Mouse (Mus musculus) brown adipose tissue, adult 24 weeks (tissue): ENCODE data around the gene Tcea3. TPM values are rescaled to one million over a fixed set of nuclear protein-coding genes. Genes with fewer than 3 reads are reported as not detected.

Experiments used
- H3K27ac ChIP-seq: fragments of 200-500 bp; replicated peaks from 2 replicates; pipeline ENCODE4 v1.5.1; 2012; ENCODE audit warnings: low read depth, mild to moderate bottlenecking, low read length
- H3K4me1 ChIP-seq: fragments of 200-500 bp; 2 replicates; pipeline ENCODE4 v1.6.1; 2012; ENCODE audit warnings: low read length, mixed read lengths; ENCODE audit not compliant: control insufficient read depth, insufficient read depth, insufficient read length
- H3K4me3 ChIP-seq: fragments of 200-500 bp; 2 replicates; pipeline ENCODE4 v1.5.1; 2012; ENCODE audit warnings: low read depth, mild to moderate bottlenecking, low read length, moderate library complexity; ENCODE audit not compliant: insufficient read depth
- polyA plus RNA-seq: library from polyadenylated mRNA; stranded (reverse); fragments of >200 nt; gene quantifications from 2 replicates; pipeline ENCODE4 v1.2.4, GENCODE M21; 2012; ENCODE audit not compliant: missing spikeins, insufficient read depth, insufficient read length

Tcea3 gene
- polyA plus RNA-seq: 10.3 and 11.6 TPM in 2 replicates

DNA sequence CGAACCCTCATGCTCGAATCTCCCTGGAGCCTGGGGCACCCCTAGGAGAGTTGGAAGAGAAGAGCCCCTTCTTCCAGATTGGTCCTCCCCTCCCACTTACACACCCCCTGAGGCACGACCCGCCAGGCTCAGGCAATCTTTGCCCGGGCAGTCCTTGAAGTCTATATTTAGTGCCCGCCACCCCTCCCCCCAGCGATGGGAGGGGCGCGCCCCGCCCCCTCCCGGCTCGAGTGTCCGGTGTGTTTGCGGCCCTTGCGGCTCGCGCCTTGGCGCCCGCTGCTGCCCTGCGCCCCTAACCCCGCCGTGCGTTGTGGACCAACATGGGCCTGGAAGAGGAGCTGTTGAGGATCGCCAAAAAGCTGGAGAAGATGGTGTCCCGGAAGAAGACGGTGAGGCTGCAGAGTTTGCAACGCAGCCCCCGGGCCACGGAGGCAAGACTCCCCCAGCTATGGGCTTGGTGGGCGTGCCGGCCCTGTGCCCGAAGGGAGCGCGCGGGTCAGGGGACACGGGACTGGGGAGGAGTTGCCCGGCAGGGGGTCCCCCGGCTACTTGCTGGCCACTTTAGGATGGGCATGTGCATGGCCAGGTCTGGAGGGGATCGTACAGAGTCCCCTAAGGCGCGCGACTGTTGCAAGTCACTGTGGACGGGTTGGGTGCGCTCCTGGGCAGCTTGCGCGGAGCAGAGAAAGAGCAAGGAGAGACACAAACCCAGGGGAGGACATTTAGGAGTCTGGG, at the start of gene Tcea3:
TSS of gene Tcea3 (plus strand) at position 1 of the 735 bp plus-strand sequence.
- H3K4me3 ChIP-seq: peak within 1 kb of the TSS; percentile 56
- no peak within 1 kb of the TSS for H3K27ac ChIP-seq
- peaks cover 3% of the 10 kb centered on the region; the same call in 1 of the 2 replicates for H3K4me1 ChIP-seq

DNA sequence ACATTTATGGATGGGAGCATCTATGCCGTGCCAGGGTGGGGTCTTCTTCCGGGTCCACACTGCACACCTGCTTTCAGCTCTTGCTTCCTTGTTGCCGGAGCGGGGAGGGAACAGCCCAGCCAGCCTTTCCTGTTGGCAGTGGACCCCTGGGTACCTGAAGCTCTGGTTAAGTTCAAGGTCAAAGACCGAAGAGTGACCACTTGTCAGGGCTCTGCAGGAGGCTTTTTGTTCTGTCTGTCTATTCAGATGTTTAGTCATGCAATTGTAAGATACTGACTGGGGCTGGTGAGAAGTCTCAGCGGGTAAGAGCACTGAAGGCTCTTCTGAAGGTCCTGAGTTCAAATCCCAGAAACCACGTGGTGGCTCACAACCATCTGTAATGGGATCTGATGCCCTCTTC, 48.7 kb upstream of the Tcea3 start:
- H3K4me3 ChIP-seq: no peak overlapping the region
- H3K27ac ChIP-seq: no peak overlapping the region
- H3K4me1 ChIP-seq: no peaks in the 10 kb centered on the region

DNA sequence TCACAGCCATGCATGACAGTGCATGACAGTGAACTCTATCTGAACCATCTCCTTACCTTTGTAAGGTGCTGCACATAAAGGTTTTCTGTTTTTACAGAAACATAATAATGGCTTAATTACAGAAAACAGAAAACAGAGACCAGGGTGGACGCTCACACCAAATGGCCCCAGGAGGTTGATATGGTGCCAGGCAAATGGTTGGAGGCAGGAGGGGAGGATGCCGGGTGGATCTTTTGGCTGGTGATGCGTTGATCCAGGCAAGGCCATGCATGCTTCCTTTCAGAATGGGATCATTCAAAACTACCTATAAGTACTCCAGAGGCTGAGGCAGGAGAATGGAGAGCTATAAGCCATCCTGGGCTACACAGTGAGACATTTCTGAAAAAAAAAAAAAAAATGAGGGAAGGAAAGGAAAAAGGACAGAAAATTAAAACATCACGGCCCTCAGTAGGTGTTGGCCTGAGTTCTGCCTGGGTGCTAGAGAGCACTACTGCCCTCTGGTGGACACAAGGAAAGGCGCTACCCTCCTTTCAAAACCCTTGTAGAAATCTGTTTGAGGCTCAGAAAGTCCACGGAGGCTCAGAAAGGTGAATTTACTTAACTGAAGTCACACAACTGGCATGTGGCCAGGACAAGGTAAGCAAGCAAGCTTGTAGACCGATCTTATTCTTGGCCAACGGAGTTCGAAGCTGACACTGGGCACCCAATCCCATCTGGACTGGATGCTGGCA, 47.8 kb upstream of the Tcea3 start:
- no peaks in the 10 kb centered on the region for H3K4me1 ChIP-seq

DNA sequence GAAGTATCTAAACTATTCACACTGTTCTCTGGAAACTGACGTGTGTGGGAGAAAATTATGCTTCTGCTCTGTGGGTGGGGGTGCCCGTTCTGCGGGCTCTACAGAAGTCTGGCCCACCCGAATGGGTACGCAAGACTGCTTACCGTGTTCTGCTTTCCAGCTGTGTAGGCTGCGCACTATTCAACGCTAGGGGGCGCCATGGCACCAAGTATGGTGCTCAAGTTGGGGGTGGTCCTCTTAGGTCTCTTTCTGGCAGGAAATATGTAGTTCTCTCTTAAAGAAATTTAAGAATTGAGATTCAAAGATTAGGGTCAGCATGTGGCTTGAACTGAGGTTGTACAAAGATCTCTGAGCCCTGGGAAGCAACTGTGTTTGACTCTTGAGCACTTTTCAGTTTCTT, 45.0 kb upstream of the Tcea3 start:
- H3K4me1 ChIP-seq: no peaks in the 10 kb centered on the region
- H3K4me3 ChIP-seq: no peak overlapping the region
- no peak overlapping the region for H3K27ac ChIP-seq

More for the DNA sequence above, 47.8 kb upstream of the Tcea3 start:
- Histone ChIP-seq H3K4me3 (no peak overlapping the region), H3K27ac (no peak overlapping the region)

DNA sequence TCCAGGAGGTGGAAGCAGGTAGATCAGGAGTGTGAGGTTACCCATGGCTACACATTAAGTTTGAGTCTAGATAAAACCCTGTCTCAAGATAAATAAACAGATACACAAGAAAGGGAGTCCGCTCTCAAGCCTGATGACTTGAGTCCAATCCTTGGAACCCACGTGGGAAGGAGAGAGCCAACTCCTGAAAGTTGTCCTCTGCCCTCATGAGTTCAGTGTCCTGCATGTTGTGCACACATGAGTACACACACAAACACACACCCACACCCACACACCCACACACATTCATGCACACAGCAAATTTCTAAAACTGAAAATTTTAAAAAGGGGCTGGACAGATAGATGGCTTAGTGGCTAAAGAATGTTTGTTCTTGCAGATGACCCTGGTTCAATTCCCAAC, 42.8 kb upstream of the Tcea3 start:
- H3K4me1 ChIP-seq: no peaks in the 10 kb centered on the region
- H3K4me3 ChIP-seq: no peak overlapping the region
- no peak overlapping the region for H3K27ac ChIP-seq

DNA sequence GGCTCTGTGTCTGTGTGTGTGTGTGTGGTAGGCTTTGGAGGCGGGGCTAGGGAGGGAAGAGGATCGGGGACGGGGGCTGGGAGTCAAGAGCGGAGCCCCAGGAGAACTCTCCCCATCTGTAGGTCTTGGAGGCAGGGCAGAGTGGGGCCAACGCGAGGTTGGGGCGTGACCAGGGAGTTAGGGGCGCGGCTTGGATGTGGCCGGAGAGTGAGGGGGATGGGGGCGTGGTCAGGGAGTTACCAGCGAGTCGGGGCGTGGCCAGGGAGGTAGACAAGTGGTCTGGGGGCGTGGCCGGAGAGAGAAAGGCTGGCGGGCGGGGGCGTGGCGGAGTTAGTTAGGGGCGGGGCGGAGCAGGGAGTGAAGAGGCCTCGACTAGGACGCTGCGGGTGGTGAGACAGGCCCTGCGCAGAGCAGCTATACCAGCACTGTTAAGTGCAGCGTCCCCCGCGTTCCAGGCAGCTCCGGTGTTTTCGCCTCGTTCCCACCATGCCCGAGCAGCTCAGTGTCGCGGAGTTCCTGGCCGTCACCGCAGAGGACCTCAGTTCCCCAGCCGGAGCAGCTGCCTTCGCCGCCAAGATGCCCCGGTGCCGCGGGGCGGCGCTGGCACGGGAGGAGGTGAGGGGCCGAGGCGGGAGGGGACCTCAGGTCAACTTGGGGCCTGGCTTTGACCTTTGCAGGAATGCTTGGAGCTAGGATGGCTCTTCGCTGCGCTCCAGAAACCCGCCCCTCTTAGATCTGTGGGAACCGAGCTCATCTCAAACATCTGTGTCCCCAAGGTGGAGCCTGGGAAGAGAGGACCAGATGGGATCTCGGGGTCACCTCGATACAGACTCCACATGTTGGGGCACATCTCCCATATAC, 41.3 kb upstream of the Tcea3 start, which contains the start of gene Asap3:
TSS of gene Asap3 (plus strand) at position 333 of the 861 bp plus-strand sequence.
- peak within 1 kb of the TSS; percentile 58 for H3K4me3 ChIP-seq
- H3K4me1 ChIP-seq: no peaks in the 10 kb centered on the region
- H3K27ac ChIP-seq: peak within 1 kb of the TSS; percentile 1; the same call in 1 of the 2 replicates

DNA sequence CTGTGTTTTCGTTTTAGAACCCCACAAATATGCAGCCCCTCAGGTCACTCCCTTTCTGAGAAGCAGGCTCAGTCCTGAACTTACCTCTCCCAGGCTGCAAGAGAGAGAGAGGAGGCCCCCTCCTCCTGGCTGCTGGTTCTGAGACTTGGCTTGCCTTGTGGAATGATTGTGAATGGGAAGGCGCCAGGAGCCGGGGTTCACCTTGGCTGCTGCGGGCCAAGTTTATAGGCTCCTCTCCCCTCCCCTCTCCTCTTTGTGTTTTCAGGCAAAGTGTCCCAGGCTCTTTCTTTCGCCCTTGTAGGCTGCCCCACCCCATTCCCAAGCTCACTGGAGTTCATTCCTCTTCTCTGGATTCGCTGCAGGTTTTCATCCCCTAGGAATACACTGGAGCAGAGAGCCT, 40.6 kb upstream of the Tcea3 start:
- Histone ChIP-seq H3K27ac (peak overlapping the region; percentile 1; the same call in 1 of the 2 replicates), H3K4me3 (peak overlapping the region; percentile 58), H3K4me1 (no peaks in the 10 kb centered on the region)

DNA sequence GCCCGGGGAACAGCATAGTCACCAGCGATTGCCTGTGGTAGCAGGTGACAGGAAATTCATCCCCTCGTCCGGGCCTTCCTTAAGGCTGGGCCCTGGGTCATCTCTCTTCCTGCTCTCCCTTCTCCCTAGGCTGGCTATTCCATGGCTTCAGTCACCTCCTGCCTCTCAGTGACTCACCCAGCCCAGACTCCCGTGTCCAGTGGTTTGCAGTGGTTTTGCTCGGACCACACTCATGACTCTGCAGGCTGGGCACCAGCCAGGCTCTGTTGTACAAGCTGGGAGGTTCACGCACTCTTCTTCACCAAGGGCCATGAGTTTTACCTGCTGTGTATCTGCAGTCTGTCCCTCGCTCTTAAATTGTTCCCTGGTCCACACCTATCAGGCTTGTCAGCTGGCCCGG, 36.6 kb upstream of the Tcea3 start:
- no peak overlapping the region for H3K27ac ChIP-seq
- H3K4me1 ChIP-seq: no peaks in the 10 kb centered on the region
- no peak overlapping the region for H3K4me3 ChIP-seq

DNA sequence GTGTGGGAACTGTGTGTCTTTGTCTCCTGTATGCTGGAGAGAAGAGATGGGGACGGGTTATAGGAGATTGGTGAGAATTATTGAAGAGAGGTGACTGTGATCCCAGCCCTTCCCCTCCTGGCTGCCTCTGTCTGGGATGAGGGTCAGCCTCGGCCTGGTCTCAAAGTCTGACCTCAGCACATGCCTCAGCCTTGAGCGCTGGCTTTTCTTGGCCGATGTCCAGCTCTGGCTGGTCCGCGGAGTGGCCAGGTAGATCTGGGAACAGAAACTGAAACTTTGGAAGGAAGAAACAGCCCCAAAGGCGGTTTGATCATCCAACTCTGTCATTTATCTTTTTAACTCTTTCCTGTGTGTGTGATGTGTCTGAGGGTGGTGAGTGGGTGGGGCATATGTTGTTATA, 33.9 kb upstream of the Tcea3 start:
- Histone ChIP-seq H3K27ac (no peak overlapping the region), H3K4me1 (peaks cover 6% of the 10 kb centered on the region), H3K4me3 (no peak overlapping the region)

DNA sequence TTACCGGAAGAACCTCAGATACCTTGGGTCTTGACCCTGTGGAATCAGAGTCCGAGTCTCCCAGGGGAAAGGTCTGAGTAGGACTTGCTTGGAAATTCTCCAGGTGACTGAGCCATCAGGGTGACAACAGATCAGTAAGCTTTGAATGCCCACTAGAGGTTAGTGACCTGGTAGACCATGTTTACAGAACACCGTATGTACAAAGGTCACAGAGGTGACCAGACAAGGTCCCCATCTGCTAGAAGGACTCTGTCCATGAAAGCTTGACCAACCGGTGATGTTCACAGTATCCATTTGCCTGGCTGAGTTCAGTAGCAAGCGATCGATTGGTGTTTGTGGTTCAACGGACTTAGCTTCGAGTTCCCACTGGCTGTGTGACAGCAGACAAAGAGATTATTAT, 32.7 kb upstream of the Tcea3 start:
- H3K27ac ChIP-seq: no peak overlapping the region
- no peak overlapping the region for H3K4me3 ChIP-seq
- peaks cover 10% of the 10 kb centered on the region for H3K4me1 ChIP-seq

DNA sequence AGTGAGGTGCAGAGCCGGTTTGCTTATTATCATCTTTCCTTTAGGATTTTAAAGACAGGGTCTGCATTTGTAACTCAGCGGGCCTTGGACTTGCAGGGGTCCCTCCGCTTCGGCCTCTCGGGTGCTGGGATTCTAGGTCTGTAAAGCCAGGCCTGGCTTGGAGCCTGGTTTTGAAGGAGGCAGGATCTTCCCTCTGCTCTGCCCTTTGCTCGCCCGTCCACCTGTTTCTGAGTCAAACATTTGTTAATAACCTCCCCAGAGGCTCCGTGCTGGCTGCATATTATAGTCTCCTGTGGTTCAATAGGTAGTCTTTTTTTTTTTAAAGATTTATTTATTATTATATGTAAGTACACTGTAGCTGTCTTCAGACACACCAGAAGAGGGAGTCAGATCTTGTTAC, 32.0 kb upstream of the Tcea3 start:
- no peak overlapping the region for H3K27ac ChIP-seq
- no peak overlapping the region for H3K4me3 ChIP-seq
- peaks cover 16% of the 10 kb centered on the region for H3K4me1 ChIP-seq

DNA sequence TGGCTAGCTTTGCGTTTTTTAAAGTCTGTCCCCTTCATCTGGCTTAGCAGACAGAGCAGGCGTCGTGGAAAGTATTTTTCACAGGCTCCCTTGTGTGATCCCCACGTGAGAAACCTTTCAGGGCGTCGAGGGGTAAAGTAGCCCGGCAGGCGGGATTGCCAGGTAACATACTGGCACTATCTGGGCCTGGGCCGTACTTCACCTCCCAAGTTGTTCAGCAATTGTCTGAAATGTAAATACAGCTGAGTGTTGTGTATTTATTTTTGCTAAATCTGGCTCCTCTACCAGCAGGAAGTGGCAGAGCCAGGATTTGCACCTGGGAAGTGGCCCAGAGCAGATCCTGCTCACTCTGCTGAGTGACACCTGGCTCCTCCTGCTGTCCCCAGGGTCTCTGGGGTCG, 30.5 kb upstream of the Tcea3 start:
- H3K27ac ChIP-seq: no peak overlapping the region

DNA sequence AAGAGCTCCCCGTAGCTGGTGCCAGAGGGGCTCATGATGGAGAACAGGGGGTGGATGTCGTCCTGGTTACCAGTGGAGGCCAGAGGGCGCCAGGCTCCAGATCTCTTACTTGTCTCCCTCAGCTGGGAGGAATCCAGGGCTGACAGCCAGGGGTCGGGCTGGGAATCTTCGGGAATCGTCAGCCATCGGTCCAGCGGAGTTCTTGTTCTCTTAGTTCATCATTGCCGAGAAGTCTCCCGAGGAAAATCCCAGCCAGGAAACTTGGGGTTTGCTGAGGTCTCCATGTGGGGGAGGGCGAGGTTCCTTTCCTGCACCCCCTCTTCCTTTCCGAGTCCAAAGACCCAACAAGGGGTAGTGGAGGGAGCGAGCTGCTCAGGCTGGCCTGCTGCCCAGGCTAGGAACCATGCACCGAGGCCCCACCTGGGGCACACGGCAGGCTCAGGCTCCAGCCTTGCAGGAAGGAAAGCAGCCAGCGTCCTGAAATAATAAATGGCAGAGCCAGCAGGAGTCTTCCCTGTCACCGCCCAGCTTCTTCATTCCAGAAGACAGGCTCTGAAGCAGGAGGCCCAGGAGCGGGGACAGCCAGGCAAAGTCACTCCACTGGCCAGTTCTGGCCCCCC, 28.8 kb upstream of the Tcea3 start:
- H3K4me1 ChIP-seq: peaks cover 16% of the 10 kb centered on the region
- peak overlapping the region; percentile 67 for H3K27ac ChIP-seq
- no peak overlapping the region; the same call in 1 of the 2 replicates for H3K4me3 ChIP-seq

More for the DNA sequence above, 30.5 kb upstream of the Tcea3 start:
- Histone ChIP-seq H3K4me1 (peaks cover 16% of the 10 kb centered on the region), H3K4me3 (no peak overlapping the region)

DNA sequence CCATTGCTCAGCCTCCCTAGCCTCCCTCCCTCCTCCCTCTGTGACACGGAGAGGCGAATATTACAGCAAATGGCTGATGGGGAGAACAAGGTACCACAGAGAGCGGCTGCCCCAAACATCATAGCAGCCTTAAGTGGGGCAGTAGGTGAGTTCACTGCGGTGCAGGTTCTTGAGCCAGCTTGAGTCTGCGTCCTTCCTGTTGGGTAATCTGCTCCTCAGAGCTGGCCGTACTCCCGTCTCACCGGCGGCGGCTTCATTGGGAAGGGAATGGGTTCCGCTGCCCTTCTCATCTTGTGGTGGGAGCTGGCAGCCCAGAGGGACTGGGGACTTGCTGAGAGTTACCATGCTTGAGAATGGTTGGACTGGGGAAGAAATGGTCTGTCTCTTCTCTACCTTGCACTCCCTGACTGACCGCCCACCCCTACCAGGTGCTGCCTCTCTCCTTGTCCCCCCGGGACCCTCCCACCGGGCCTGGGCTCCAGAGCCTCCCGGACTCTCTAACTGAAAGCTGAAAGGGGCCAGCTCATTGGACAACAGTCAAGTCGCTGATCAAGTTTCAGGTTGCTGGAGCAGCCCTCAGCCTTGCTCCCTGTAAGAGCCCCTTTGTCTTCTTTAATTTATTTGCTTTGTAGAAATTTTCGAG, 27.3 kb upstream of the Tcea3 start:
- no peak overlapping the region for H3K4me3 ChIP-seq
- no peak overlapping the region for H3K27ac ChIP-seq
- peaks cover 16% of the 10 kb centered on the region for H3K4me1 ChIP-seq
